Mouse (Mus musculus): ENCODE data around the gene Cnga2. TPM values are rescaled to one million over a fixed set of nuclear protein-coding genes. Genes with fewer than 3 reads are reported as not detected.

Gene Cnga2
- polyA plus RNA-seq, 1 experiment, result 0.23 TPM

GRCm38 (mm10) chrX:72009930-72010329, 18.3 kb downstream of the Cnga2 start:
- Histone ChIP-seq H3K4me3 (replicated peaks; ENCODE audit: insufficient read depth, low read depth, low read length) (no peak overlapping the region), H3K27me3 (ENCODE audit: control insufficient read depth, insufficient read depth, low read length) (no peaks in the 10 kb centered on the region), H3K4me1 (ENCODE audit: control insufficient read depth, insufficient read depth, low read length) (no peaks in the 10 kb centered on the region; the same call in 1 of the 2 replicates), H3K27ac (ENCODE audit: insufficient read depth, low read length) (no peak overlapping the region)
- TF ChIP-seq POLR2A (IDR thresholded peaks at IDR 0.05; ENCODE audit: borderline replicate concordance, insufficient read depth, low read length), result no peak
- no peak for TF ChIP-seq CTCF (IDR thresholded peaks at IDR 0.05; ENCODE audit: borderline replicate concordance, insufficient read depth, low read depth, low read length)
- no peak for DNase-seq

DNA sequence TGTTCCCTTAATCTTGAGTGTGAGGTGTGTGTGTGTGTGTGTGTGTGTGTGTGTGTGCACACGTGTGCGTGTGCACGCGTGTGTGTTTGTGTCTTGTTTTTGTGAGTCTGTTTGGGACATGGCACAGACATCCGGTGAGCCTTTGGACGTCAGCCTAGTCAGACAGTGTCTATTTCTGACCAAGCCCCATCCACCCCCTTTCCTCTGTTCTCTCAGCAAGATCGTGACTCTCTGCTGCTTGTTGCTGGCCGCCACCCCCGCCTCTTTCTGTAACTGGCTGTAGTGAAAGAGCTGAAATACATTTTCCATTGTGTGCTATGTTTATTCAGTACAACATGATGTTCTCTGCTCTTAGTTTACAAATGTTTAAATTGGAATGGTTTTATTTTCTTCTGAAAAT, 20.6 kb downstream of the Cnga2 start:
- Histone ChIP-seq H3K27ac (ENCODE audit: insufficient read depth, low read length) (no peak overlapping the region), H3K4me1 (ENCODE audit: control insufficient read depth, insufficient read depth, low read length) (no peaks in the 10 kb centered on the region; the same call in 1 of the 2 replicates), H3K4me3 (replicated peaks; ENCODE audit: insufficient read depth, low read depth, low read length) (no peak overlapping the region), H3K27me3 (ENCODE audit: control insufficient read depth, insufficient read depth, low read length) (no peaks in the 10 kb centered on the region)
- 5% methylated on average over 9 of the region's 9 CpGs for WGBS
- DNase-seq, result peak; percentile 9 to 45
- TF ChIP-seq POLR2A (IDR thresholded peaks at IDR 0.05; ENCODE audit: borderline replicate concordance, insufficient read depth, low read length), result no peak
- no peak for TF ChIP-seq CTCF (IDR thresholded peaks at IDR 0.05; ENCODE audit: borderline replicate concordance, insufficient read depth, low read depth, low read length)

DNA sequence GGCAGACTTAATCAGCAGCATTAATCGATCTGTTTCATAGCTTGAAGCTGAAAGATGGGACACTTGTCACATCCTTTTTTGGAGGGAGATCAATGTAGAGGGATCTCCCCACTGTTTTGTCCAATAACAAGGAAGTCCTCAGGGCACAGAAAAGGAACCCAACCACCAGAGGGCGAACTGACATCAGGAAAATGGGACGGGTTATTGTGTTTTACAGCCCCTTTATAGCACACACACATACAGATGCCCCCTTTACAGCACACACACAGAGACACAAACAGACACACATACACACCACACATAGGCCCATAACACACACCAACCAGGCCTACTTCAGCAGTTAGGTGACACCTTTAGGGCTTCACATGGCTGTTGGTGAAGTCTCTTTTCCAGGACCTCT, 21.2 kb downstream of the Cnga2 start:
- no peak overlapping the region for H3K27ac ChIP-seq (ENCODE audit: insufficient read depth, low read length)
- no peaks in the 10 kb centered on the region; the same call in 1 of the 2 replicates for H3K4me1 ChIP-seq (ENCODE audit: control insufficient read depth, insufficient read depth, low read length)
- 19% methylated on average over 3 of the region's 3 CpGs for WGBS
- H3K4me3 ChIP-seq (replicated peaks; ENCODE audit: insufficient read depth, low read depth, low read length), result no peak overlapping the region
- no peaks in the 10 kb centered on the region for H3K27me3 ChIP-seq (ENCODE audit: control insufficient read depth, insufficient read depth, low read length)
- TF ChIP-seq CTCF (IDR thresholded peaks at IDR 0.05; ENCODE audit: borderline replicate concordance, insufficient read depth, low read depth, low read length), result peak; percentile 18; the same call in 1 of the 2 replicates
- no peak for TF ChIP-seq POLR2A (IDR thresholded peaks at IDR 0.05; ENCODE audit: borderline replicate concordance, insufficient read depth, low read length)
- DNase-seq, result peak; percentile 6 to 16

DNA sequence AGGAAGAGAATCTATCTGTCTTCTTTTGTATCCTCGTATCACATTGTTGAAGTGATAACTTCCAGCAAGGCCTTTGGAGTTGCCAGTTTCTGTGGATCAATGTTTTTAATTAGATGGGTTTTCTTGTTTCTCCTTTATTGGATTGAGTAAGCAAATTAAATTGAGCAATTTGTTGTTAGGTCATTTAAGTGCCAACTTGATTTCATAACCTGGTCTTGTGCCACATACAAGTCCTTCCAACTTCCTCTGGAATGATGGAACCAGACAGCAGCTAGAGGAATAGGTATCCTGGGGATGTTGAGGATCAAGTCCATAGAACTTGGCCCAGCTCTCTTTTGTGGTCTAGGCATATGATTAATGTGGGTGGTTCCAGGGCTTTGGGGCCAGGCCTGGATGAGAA, 30.6 kb downstream of the Cnga2 start:
- DNase-seq, result no peak
- TF ChIP-seq CTCF (IDR thresholded peaks at IDR 0.05; ENCODE audit: borderline replicate concordance, insufficient read depth, low read depth, low read length) (no peak), POLR2A (IDR thresholded peaks at IDR 0.05; ENCODE audit: borderline replicate concordance, insufficient read depth, low read length) (no peak)
- H3K4me1 ChIP-seq (ENCODE audit: control insufficient read depth, insufficient read depth, low read length), result no peaks in the 10 kb centered on the region
- 79% methylated on average over 1 of the region's 1 CpGs for WGBS
- no peaks in the 10 kb centered on the region for H3K27me3 ChIP-seq (ENCODE audit: control insufficient read depth, insufficient read depth, low read length)
- no peak overlapping the region for H3K27ac ChIP-seq (ENCODE audit: insufficient read depth, low read length)
- no peak overlapping the region for H3K4me3 ChIP-seq (replicated peaks; ENCODE audit: insufficient read depth, low read depth, low read length)

GRCm38 (mm10) chrX:72022750-72023398, 31.2 kb downstream of the Cnga2 start:
- no peak overlapping the region for H3K4me3 ChIP-seq (replicated peaks; ENCODE audit: insufficient read depth, low read depth, low read length)
- H3K27me3 ChIP-seq (ENCODE audit: control insufficient read depth, insufficient read depth, low read length), result no peaks in the 10 kb centered on the region
- 26% methylated on average over 10 of the region's 10 CpGs for WGBS
- H3K4me1 ChIP-seq (ENCODE audit: control insufficient read depth, insufficient read depth, low read length), result no peaks in the 10 kb centered on the region
- no peak for TF ChIP-seq POLR2A (IDR thresholded peaks at IDR 0.05; ENCODE audit: borderline replicate concordance, insufficient read depth, low read length)
- TF ChIP-seq CTCF (IDR thresholded peaks at IDR 0.05; ENCODE audit: borderline replicate concordance, insufficient read depth, low read depth, low read length), result peak; percentile 44; the same call in 1 of the 2 replicates
- DNase-seq, result peak in 1 of 2 experiments; percentile 13
- H3K27ac ChIP-seq (ENCODE audit: insufficient read depth, low read length), result no peak overlapping the region

DNA sequence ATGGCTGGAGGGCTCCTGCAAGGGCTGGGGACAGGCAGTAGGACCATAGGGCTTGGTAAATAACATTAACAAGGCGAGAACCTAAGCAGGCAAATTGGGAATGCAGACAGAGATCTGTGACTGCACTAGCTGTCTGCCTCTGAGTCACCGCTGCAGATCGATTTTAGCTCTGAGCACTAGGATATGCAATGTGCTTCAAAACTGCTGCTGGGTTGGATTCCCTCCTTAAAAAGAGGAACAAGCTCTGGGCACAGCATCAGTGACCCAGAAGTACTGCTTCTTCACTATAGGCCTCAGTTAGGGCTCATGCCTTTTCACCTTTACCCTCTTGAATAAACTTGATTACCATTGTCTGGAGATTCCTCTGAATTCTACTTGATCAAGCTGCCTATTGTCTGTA, 31.9 kb downstream of the Cnga2 start:
- no peak for DNase-seq
- no peaks in the 10 kb centered on the region for H3K27me3 ChIP-seq (ENCODE audit: control insufficient read depth, insufficient read depth, low read length)
- no peaks in the 10 kb centered on the region for H3K4me1 ChIP-seq (ENCODE audit: control insufficient read depth, insufficient read depth, low read length)
- H3K27ac ChIP-seq (ENCODE audit: insufficient read depth, low read length), result no peak overlapping the region
- 84% methylated on average over 3 of the region's 3 CpGs for WGBS
- no peak overlapping the region for H3K4me3 ChIP-seq (replicated peaks; ENCODE audit: insufficient read depth, low read depth, low read length)
- TF ChIP-seq CTCF (IDR thresholded peaks at IDR 0.05; ENCODE audit: borderline replicate concordance, insufficient read depth, low read depth, low read length) (no peak), POLR2A (IDR thresholded peaks at IDR 0.05; ENCODE audit: borderline replicate concordance, insufficient read depth, low read length) (no peak)

DNA sequence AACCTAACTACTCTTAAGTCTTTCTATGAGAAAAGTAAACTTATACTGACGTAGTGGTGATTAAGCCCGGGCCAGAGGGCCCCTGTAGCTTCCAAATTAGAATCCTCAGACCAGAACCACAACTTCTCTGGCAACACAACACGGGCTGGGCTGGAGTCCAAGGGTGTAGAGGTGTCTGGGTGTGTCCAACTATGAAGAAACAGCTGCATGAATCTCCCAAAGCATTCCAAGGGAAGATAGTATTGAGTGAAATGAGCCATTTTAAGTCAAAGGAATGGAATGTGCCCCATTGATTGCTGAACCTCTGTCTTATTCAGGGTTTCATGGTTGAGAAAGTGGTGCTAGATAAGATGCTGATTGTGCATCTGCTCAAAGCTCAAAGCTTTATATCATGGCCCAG, 52.4 kb downstream of the Cnga2 start:
- H3K4me3 ChIP-seq (replicated peaks; ENCODE audit: insufficient read depth, low read depth, low read length), result no peak overlapping the region
- H3K27ac ChIP-seq (ENCODE audit: insufficient read depth, low read length), result no peak overlapping the region
- no peaks in the 10 kb centered on the region for H3K4me1 ChIP-seq (ENCODE audit: control insufficient read depth, insufficient read depth, low read length)
- 52% methylated on average over 3 of the region's 3 CpGs for WGBS
- TF ChIP-seq CTCF (IDR thresholded peaks at IDR 0.05; ENCODE audit: borderline replicate concordance, insufficient read depth, low read depth, low read length), result no peak
- no peak for TF ChIP-seq POLR2A (IDR thresholded peaks at IDR 0.05; ENCODE audit: borderline replicate concordance, insufficient read depth, low read length)
- DNase-seq, result no peak
- no peaks in the 10 kb centered on the region for H3K27me3 ChIP-seq (ENCODE audit: control insufficient read depth, insufficient read depth, low read length)

DNA sequence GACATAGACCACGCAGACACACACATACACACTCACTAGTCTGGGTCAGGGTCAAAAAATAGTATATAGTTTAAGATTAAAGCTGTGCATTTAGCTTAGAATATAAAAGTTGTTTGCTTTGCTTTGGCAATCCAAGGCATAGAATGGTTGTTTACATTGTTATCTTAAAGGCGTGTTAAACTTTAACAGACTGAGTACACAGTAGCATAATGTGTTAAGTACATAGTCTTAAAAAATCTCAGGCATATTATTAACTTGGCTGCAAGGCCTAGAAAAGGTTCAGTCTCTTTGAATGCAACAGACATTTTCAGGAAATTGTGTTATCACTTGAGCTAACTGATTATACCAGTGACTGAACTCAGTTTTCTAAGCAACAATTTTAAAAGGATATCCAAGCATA, 56.3 kb downstream of the Cnga2 start:
- 93% methylated on average over 2 of the region's 2 CpGs for WGBS
- TF ChIP-seq POLR2A (IDR thresholded peaks at IDR 0.05; ENCODE audit: borderline replicate concordance, insufficient read depth, low read length), result no peak
- no peak for TF ChIP-seq CTCF (IDR thresholded peaks at IDR 0.05; ENCODE audit: borderline replicate concordance, insufficient read depth, low read depth, low read length)
- H3K27ac ChIP-seq (ENCODE audit: insufficient read depth, low read length), result no peak overlapping the region
- H3K27me3 ChIP-seq (ENCODE audit: control insufficient read depth, insufficient read depth, low read length), result no peaks in the 10 kb centered on the region
- H3K4me1 ChIP-seq (ENCODE audit: control insufficient read depth, insufficient read depth, low read length), result no peaks in the 10 kb centered on the region
- no peak for DNase-seq
- H3K4me3 ChIP-seq (replicated peaks; ENCODE audit: insufficient read depth, low read depth, low read length), result no peak overlapping the region

Other genes with a start within 250 kb of the Cnga2 start
- gene Vma21, start 175.9 kb upstream of the Cnga2 start, polyA plus RNA-seq (2012; rRNA removed), result 27.5 and 27.8 TPM in 2 replicates
- gene Gm1141, start 70.8 kb upstream of the Cnga2 start, polyA plus RNA-seq (2012; rRNA removed), result 1.2 and 1.3 TPM in 2 replicates
- gene Prrg3, start 29.2 kb upstream of the Cnga2 start, polyA plus RNA-seq (2012; rRNA removed), result 12.2 and 14.0 TPM in 2 replicates
- 0.23 TPM in 1 of 2 replicates, not detected in the other for gene Fate1, start 18.9 kb upstream of the Cnga2 start, polyA plus RNA-seq (2012; rRNA removed)
- not detected in 2 replicates for gene Magea4, start 230.2 kb downstream of the Cnga2 start, polyA plus RNA-seq (2012; rRNA removed)